Comparison of ENCODE assay signal across 9 mouse cellular contexts in the genomic region with DNA sequence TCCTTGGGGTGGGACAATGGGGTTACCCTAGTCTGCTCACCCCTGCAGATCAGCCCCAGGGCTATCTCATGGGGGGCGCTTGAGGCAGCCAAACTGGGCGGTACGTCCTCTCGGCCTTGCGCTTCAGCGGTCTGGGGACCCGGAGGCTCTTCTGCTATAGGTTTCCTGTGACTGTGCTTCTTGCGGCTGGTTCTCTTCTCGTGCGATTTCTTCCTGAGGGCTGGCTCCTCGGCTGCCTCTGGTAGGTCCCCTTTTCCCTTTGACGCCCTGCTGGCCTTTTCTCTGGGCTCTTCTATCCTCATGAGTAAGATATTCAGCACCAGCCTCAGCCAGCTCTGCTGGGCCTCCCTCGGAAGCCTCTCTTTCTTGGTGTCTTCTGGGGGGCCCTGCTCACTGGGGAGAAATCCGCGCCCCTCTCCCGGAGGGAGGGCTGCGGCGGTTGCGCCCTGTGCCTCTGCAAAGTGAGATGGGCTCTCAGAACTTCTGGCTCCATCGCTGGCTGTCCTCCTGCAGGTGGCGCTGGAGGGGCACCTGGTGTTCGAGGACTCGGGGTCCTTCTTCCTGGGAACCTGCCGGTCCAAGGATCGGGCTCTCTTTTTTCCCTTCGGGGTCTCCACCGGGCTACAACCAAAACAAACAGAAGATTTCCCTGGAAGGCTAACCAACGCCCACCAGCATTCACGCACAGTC. TPM values are rescaled to one million over a fixed set of nuclear protein-coding genes. Genes with fewer than 3 reads are reported as not detected.
A peak's percentile ranks its signal among the peaks of the same experiment; 100 is the strongest.
DNase-seq lines count a peak whose midpoint lies in the region; ATAC-seq and TF ChIP-seq lines count a peak whose summit lies in the region.
"Had no signal": no experiment of that assay in that cellular context is flagged by ENCODE, and none has a peak within 500 bp of the region (broad histone marks: within the 10 kb centered on the region; RNA-seq: fewer than 3 reads in every experiment).

No protein-coding gene starts in this region.

- 12% methylated on average over 29 of the region's 29 CpGs for WGBS in heart, adult 2 months
- 8% methylated on average over 29 of the region's 29 CpGs for WGBS in forebrain, embryonic 12.5 days
- 6% methylated on average over 29 of the region's 29 CpGs for WGBS in liver, embryonic 11.5 days

- H3K9me3 ChIP-seq in forebrain, embryonic 12.5 days: no peaks in the 10 kb centered on the region
- H3K9me3 ChIP-seq in liver, embryonic 11.5 days (ENCODE audit: control insufficient read depth, low read length): no peaks in the 10 kb centered on the region

- peak overlapping the region; percentile 48 for H3K4me2 ChIP-seq in forebrain, embryonic 12.5 days
- peak overlapping the region; percentile 68 for H3K4me2 ChIP-seq in liver, embryonic 11.5 days

- no peak for ATAC-seq in forebrain, embryonic 12.5 days (ENCODE audit: low FRiP score)
- no peak for ATAC-seq in liver, embryonic 11.5 days (replicated peaks; ENCODE audit: low FRiP score)

- no peak overlapping the region for H3K4me3 ChIP-seq in heart, adult 2 months
- peak overlapping the region; percentile 24 for H3K4me3 ChIP-seq in forebrain, embryonic 12.5 days (replicated peaks)
- H3K4me3 ChIP-seq in liver, embryonic 11.5 days (ENCODE audit: low read depth, low read length): peak overlapping the region; percentile 34
- H3K4me3 ChIP-seq: myocyte had no signal

- peak; percentile 68 for TF ChIP-seq CTCF in heart, adult 2 months (IDR thresholded peaks at IDR 0.05)

- H3K27me3 ChIP-seq in heart, adult 2 months (ENCODE audit: control insufficient read depth, insufficient read depth, low read length): no peaks in the 10 kb centered on the region
- H3K27me3 ChIP-seq in forebrain, embryonic 12.5 days: peaks cover 23% of the 10 kb centered on the region
- H3K27me3 ChIP-seq in liver, embryonic 11.5 days (replicated peaks; ENCODE audit: control insufficient read depth, insufficient read depth, low read length): no peaks in the 10 kb centered on the region

- no peak overlapping the region for H3K27ac ChIP-seq in heart, adult 2 months
- H3K27ac ChIP-seq in forebrain, embryonic 12.5 days: no peak overlapping the region
- H3K27ac ChIP-seq in liver, embryonic 11.5 days (ENCODE audit: low read depth, low read length): no peak overlapping the region

- TF ChIP-seq POLR2A in heart, adult 2 months (IDR thresholded peaks at IDR 0.05; ENCODE audit: insufficient read depth, low read depth, low read length): no peak

- intact Hi-C loops in heart, adult 2 months (cut with DNase I): no loop called here

- no peak overlapping the region; the same call in 1 of the 2 replicates for H3K9ac ChIP-seq in heart, adult 2 months (ENCODE audit: low read depth, low read length)
- H3K9ac ChIP-seq in forebrain, embryonic 12.5 days: peak overlapping the region; percentile 40; the same call in 1 of the 2 replicates
- peak overlapping the region; percentile 42; the same call in 1 of the 2 replicates for H3K9ac ChIP-seq in liver, embryonic 11.5 days (ENCODE audit: low read depth, low read length)

- TF ChIP-seq EP300 in heart, adult 2 months (IDR thresholded peaks at IDR 0.05; ENCODE audit: insufficient read depth, low read depth, low read length): no peak

- no peaks in the 10 kb centered on the region for H3K36me3 ChIP-seq in heart, adult 2 months (ENCODE audit: control insufficient read depth, insufficient read depth, low read length)
- H3K36me3 ChIP-seq in forebrain, embryonic 12.5 days (replicated peaks): no peaks in the 10 kb centered on the region
- no peaks in the 10 kb centered on the region for H3K36me3 ChIP-seq in liver, embryonic 11.5 days (ENCODE audit: control insufficient read depth, insufficient read depth, low read length)

- H3K4me1 ChIP-seq in heart, adult 2 months (ENCODE audit: control insufficient read depth, insufficient read depth, low read length): no peaks in the 10 kb centered on the region; the same call in 1 of the 2 replicates
- H3K4me1 ChIP-seq in forebrain, embryonic 12.5 days: peaks cover 18% of the 10 kb centered on the region
- no peaks in the 10 kb centered on the region; the same call in none of the 2 replicates for H3K4me1 ChIP-seq in liver, embryonic 11.5 days (replicated peaks; ENCODE audit: control insufficient read depth, insufficient read depth, low read length)

- no peaks in the 10 kb centered on the region for H3K79me2 ChIP-seq in heart, adult 2 months (replicated peaks; ENCODE audit: control insufficient read depth, insufficient read depth, low read length)

- peak; percentile 36 to 60 for DNase-seq in heart, adult 2 months
- DNase-seq in heart, adult 8-10 months (ENCODE audit: low spot score): no peak
- DNase-seq in Muller cell, postnatal 12 days (ENCODE audit: inconsistent ontology term): peak; percentile 25
- DNase-seq in induced T-regulatory cell, adult 2 months (ENCODE audit: low read depth): peak; percentile 74
- DNase-seq in liver, embryonic 11.5 days (ENCODE audit: low spot score): peak; percentile 75
- DNase-seq in neural tube, embryonic 10.5 days (ENCODE audit: extremely low spot score, low spot score): peak; percentile 74
- peak; percentile 89 for DNase-seq in thymus, postnatal 4 days

RNA-seq across cellular contexts. Expression of gene 4930539E08Rik, which starts 5.7 kb away (rescaled TPM):
- not detected for total RNA-seq in heart, adult 2 months (2021)
- 0.08 and 0.23 TPM in 2 replicates for polyA plus RNA-seq in heart, adult 2 months (2012; rRNA removed)
- under 1 TPM in 1 of 4 experiments, not detected in 3; 0.06 TPM for total RNA-seq in heart, adult 8-10 months (2022)
- polyA plus RNA-seq in forebrain, embryonic 12.5 days (2016; fragmentation: Nextera tagmentation; extraction: Ambion mirVana): 0.23 TPM in 2 replicates
- polyA plus RNA-seq in liver, embryonic 11.5 days (2014; fragmentation: Nextera tagmentation; extraction: Ambion mirVana): 0.08 and 0.48 TPM in 2 replicates
- polyA plus RNA-seq: myocyte had no signal

RNA-seq across cellular contexts. Expression of gene Pxt1, which starts 34.2 kb away (rescaled TPM):
- total RNA-seq in heart, adult 2 months (2021): under 1 TPM in 1 of 2 experiments, not detected in 1; 0.52 TPM
- 0.14 and 0.29 TPM in 2 replicates for polyA plus RNA-seq in heart, adult 2 months (2012; rRNA removed)
- total RNA-seq in heart, adult 8-10 months (2022): under 1 TPM in 2 of 4 experiments, not detected in 2; 0.26 to 0.31 TPM
- 0.44 TPM in 1 of 2 replicates, not detected in the other for polyA plus RNA-seq in forebrain, embryonic 12.5 days (2016; fragmentation: Nextera tagmentation; extraction: Ambion mirVana)
- 0.30 and 0.92 TPM in 2 replicates for polyA plus RNA-seq in liver, embryonic 11.5 days (2014; fragmentation: Nextera tagmentation; extraction: Ambion mirVana)
- polyA plus RNA-seq: myocyte had no signal

RNA-seq across cellular contexts. Expression of gene Kctd20, which starts 42.4 kb away (rescaled TPM):
- 10 to 100 TPM; 55.7 to 55.8 TPM for total RNA-seq in heart, adult 2 months (2021)
- polyA plus RNA-seq in heart, adult 2 months (2012; rRNA removed): 23.8 and 44.7 TPM in 2 replicates
- 10 to 100 TPM; 33.5 to 58.8 (median 54.0) TPM for total RNA-seq in heart, adult 8-10 months (2022)
- 127 and 129 TPM in 2 replicates for polyA plus RNA-seq in forebrain, embryonic 12.5 days (2016; fragmentation: Nextera tagmentation; extraction: Ambion mirVana)
- polyA plus RNA-seq in liver, embryonic 11.5 days (2014; fragmentation: Nextera tagmentation; extraction: Ambion mirVana): 75.2 and 89.2 TPM in 2 replicates

RNA-seq across cellular contexts. Expression of gene Pnpla1, which starts 51.2 kb away (rescaled TPM):
- total RNA-seq in heart, adult 2 months (2021): not detected
- polyA plus RNA-seq in heart, adult 2 months (2012; rRNA removed): 0.02 TPM in 1 of 2 replicates, not detected in the other
- total RNA-seq in heart, adult 8-10 months (2022): under 1 TPM in 2 of 4 experiments, not detected in 2; 0.05 to 0.11 TPM
- polyA plus RNA-seq in forebrain, embryonic 12.5 days (2016; fragmentation: Nextera tagmentation; extraction: Ambion mirVana): not detected in 2 replicates
- 0.05 TPM in 1 of 2 replicates, not detected in the other for polyA plus RNA-seq in liver, embryonic 11.5 days (2014; fragmentation: Nextera tagmentation; extraction: Ambion mirVana)
- polyA plus RNA-seq: myocyte had no signal
